Mouse (Mus musculus) ES-E14 (cell line): ENCODE measurements around the gene E130311K13Rik. TPM values are rescaled to one million over a fixed set of nuclear protein-coding genes. Genes with fewer than 3 reads are reported as not detected.

Experiments
- DNase-seq: peaks from one replicate; pipeline ENCODE4 v3.0.0-alpha.2; 2013; ENCODE audit warnings: low read depth, low spot score
- H3K27ac ChIP-seq: 2 replicates; pipeline ENCODE4 v1.5.1; 2012; ENCODE audit warnings: low read depth, mild to moderate bottlenecking, low read length, moderate library complexity, mixed read lengths; ENCODE audit not compliant: poor library complexity, insufficient read depth, severe bottlenecking
- H3K36me3 ChIP-seq: 2 replicates; pipeline ENCODE4 v1.6.1; 2012; ENCODE audit warnings: mild to moderate bottlenecking, low read length, moderate library complexity, mixed read lengths; ENCODE audit not compliant: control insufficient read depth, poor library complexity, insufficient read depth, severe bottlenecking
- H3K4me1 ChIP-seq, 2 experiments: fragments of 150-350 bp in 1 of 2; sonication (generic) in 1 of 2; 2 replicates each; pipeline ENCODE4 v1.6.1; 2012; ENCODE audit warnings: low read length in 2 of 2, mild to moderate bottlenecking in 1 of 2, mixed read lengths in 1 of 2; ENCODE audit not compliant: control insufficient read depth in 2 of 2, insufficient read depth in 2 of 2, poor library complexity in 1 of 2
- H3K4me3 ChIP-seq, 2 experiments: fragments of 150-350 bp in 1 of 2; sonication (generic) in 1 of 2; 2 replicates each; pipeline ENCODE4 v1.5.1; 2012; ENCODE audit warnings: low read length in 2 of 2, low read depth in 1 of 2, mild to moderate bottlenecking in 1 of 2, mixed read lengths in 1 of 2; ENCODE audit not compliant: insufficient read depth in 1 of 2, poor library complexity in 1 of 2, severe bottlenecking in 1 of 2
- H3K9ac ChIP-seq: 2 replicates; pipeline ENCODE4 v1.6.1; 2012; ENCODE audit warnings: low read depth, mild to moderate bottlenecking, low read length, mixed read lengths; ENCODE audit not compliant: poor library complexity, insufficient read depth, severe bottlenecking
- H3K9me3 ChIP-seq: fragments of 150-350 bp; sonication (generic); 2 replicates; pipeline ENCODE4 v1.6.1; 2012; ENCODE audit warnings: low read depth, mild to moderate bottlenecking, low read length; ENCODE audit not compliant: control insufficient read depth, insufficient read depth
- CHD2 ChIP-seq: IDR thresholded peaks from 2 replicates; pipeline ENCODE4 v1.6.1; 2014; ENCODE audit warnings: mild to moderate bottlenecking, low read depth, low read length, inconsistent platforms
- HCFC1 ChIP-seq: IDR thresholded peaks from 2 replicates; pipeline ENCODE4 v1.6.1; 2012; ENCODE audit warnings: low read length, inconsistent platforms, borderline replicate concordance; ENCODE audit not compliant: insufficient read depth
- MAFK ChIP-seq: IDR thresholded peaks from 2 replicates; pipeline ENCODE4 v1.6.1; 2014; ENCODE audit warnings: mild to moderate bottlenecking, low read depth, low read length, inconsistent platforms; ENCODE audit not compliant: insufficient read depth
- ZC3H11A ChIP-seq: IDR thresholded peaks from 2 replicates; pipeline ENCODE4 v1.6.1; 2012; ENCODE audit warnings: low read depth, mild to moderate bottlenecking, inconsistent platforms, low read length, borderline replicate concordance
- ZNF384 ChIP-seq: IDR thresholded peaks from 2 replicates; pipeline ENCODE4 v1.6.1; 2012; ENCODE audit warnings: low read depth, low read length, inconsistent platforms
- in situ Hi-C, 2 experiments: fragments of 600-800 bp; cut with MboI; formaldehyde crosslinking; loops; one replicate each; pipeline ENCODE4 v1.15.1; 2025; ENCODE audit warnings: low sequenced_read_pairs in 2 of 2, inconsistent platforms in 1 of 2; ENCODE audit not compliant: unreplicated experiment in 2 of 2
- total RNA-seq: library from RNA; depleted of rRNA; stranded (reverse); fragments of 300-350 nt; gene quantifications from 2 replicates; pipeline ENCODE4 v1.2.3, GENCODE M21; 2012

E130311K13Rik gene
- total RNA-seq, 1 experiment = 3.4 TPM

DNA sequence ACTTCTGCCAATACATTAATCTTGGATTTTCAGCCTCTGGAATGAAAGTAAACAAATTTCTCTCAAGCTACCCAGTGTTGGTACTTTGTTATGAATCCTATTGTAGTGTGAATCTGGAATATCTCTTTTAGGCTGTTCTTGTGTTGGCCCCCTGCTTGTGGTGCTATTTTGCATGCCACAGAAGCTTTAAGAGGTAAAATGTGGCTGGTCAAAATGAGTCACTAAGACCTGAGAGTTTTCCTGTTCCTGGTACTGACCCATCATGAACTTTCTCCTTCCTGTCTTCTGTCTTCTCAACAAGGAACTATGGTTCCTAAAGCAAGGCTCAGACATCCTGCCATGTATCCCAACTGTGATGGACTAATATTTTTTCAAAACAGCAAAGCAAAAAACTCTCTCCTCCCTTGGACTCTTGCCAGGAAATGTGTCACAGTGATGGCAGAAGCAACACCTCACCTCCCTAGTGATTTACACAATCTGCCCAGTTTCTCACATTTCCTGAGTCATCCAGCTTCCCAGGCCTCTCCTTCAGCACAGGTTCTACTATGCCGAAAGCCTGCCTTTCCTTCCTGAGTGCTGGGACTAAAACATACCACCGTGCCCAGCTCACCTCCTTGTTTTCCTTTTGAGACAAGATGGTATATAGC lies 12.1 kb upstream of the E130311K13Rik start:
- H3K4me3 ChIP-seq = no peak overlapping the region
- no peak overlapping the region for H3K27ac ChIP-seq
- in situ Hi-C loops = no loop called here

DNA sequence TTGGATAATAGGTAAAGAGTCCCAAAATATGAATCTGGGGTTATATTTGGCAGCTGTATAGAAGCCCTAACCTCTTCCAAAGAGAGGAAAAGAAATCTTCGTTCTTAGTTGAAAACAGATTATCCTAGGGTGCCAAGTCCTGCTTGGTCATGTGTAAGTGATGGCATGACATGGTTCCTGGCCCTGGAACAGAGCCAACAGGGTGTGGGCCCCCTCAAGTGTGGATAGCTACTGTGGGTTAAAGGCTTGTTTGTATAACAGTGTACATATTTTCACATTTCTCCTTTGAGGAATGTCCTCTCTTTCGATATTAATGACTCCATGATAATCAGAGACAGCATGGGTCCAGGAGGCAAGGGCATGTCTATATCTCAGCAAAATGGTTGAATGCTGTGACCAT lies 9.7 kb upstream of the E130311K13Rik start:
- TF ChIP-seq MAFK (no peak), ZC3H11A (no peak), CHD2 (no peak), ZNF384 (no peak), HCFC1 (no peak)
- no peak overlapping the region for H3K4me3 ChIP-seq
- H3K36me3 ChIP-seq = no peaks in the 10 kb centered on the region
- H3K4me1 ChIP-seq = no peaks in the 10 kb centered on the region
- H3K27ac ChIP-seq = no peak overlapping the region
- in situ Hi-C loops = no loop called here
- no peak overlapping the region for H3K9ac ChIP-seq
- no peaks in the 10 kb centered on the region for H3K9me3 ChIP-seq
- no peak for DNase-seq

More for the DNA sequence above, 12.1 kb upstream of the E130311K13Rik start:
- DNase-seq = no peak
- H3K9ac ChIP-seq = no peak overlapping the region
- H3K4me1 ChIP-seq = no peaks in the 10 kb centered on the region
- no peaks in the 10 kb centered on the region for H3K9me3 ChIP-seq
- TF ChIP-seq ZNF384 (no peak), MAFK (no peak), HCFC1 (no peak), CHD2 (no peak), ZC3H11A (no peak)
- H3K36me3 ChIP-seq = no peaks in the 10 kb centered on the region

DNA sequence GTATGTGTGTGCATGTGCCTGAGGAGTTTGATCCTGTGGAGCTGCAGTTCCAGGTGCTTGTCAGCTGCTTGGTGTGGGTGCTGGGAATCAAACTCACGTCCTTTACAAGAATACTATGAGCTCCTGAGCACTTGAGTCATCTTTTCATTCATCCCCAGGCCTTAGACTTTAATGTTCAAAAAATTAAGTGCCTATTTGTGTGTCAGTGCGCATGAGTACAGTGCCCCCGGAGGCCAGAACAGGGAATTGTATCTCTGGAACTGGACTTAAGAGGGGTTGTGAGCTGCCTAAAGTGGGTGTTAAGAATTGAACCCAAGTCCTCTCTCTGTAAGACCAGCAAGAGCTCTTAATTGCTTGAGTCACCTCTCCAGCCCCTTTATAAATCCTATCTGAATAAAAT lies 9.6 kb downstream of the E130311K13Rik start:
- no peak overlapping the region for H3K9ac ChIP-seq
- TF ChIP-seq MAFK (no peak), CHD2 (no peak), ZC3H11A (no peak), HCFC1 (no peak)
- in situ Hi-C loops = no loop called here
- H3K9me3 ChIP-seq = no peaks in the 10 kb centered on the region
- no peaks in the 10 kb centered on the region for H3K4me1 ChIP-seq
- H3K27ac ChIP-seq = no peak overlapping the region
- H3K4me3 ChIP-seq = no peak overlapping the region
- DNase-seq = no peak
- H3K36me3 ChIP-seq = peaks cover 2% of the 10 kb centered on the region; the same call in 1 of the 2 replicates

DNA sequence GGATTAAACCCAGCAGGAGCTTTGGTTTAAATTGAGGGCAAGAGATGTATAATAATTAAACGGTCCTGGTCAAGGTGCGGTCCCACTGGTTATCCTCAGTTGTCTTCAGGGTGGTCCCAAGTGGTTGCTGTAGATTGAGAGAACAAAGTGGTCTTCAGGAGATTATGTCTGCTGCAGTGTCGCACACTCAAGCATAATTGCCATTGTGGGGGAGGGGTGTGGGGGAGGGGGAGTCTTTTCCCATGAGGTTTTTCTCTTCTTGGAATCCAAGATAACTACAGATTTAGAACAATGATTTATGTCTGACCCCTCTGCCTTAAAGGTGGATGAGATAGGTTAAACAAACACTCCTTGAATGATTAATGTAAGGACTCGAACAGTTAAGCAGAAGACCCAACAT lies 19.0 kb downstream of the E130311K13Rik start:
- Histone ChIP-seq H3K27ac (no peak overlapping the region), H3K4me3 (no peak overlapping the region), H3K9me3 (no peaks in the 10 kb centered on the region), H3K36me3 (no peaks in the 10 kb centered on the region), H3K9ac (no peak overlapping the region), H3K4me1 (0 out of 4 replicates have a peak, but pooled peaks cover 0 to under 1% of the 10 kb centered on the region in 2 experiments)
- in situ Hi-C loops = no loop called here
- no peak for DNase-seq
- no peak for TF ChIP-seq HCFC1
- TF ChIP-seq ZNF384 = no peak
- TF ChIP-seq MAFK = no peak
- no peak for TF ChIP-seq CHD2
- TF ChIP-seq ZC3H11A = no peak

GRCm38 (mm10) chr3:63905241-63905640 lies 24.0 kb downstream of the E130311K13Rik start:
- Histone ChIP-seq H3K36me3 (no peaks in the 10 kb centered on the region), H3K4me1 (0 out of 4 replicates have a peak, but pooled peaks cover 0 to 2% of the 10 kb centered on the region in 2 experiments), H3K4me3 (peak overlapping the region; percentile 25 to 62; a peak in 2 of 4 replicates), H3K27ac (no peak overlapping the region), H3K9ac (peak overlapping the region; percentile 60), H3K9me3 (no peaks in the 10 kb centered on the region)
- TF ChIP-seq MAFK = no peak
- no peak for TF ChIP-seq HCFC1
- in situ Hi-C loops = no loop called here
- DNase-seq = no peak
